Mouse (Mus musculus) ES-CJ7 (cell line): Measurements from ENCODE around the gene Foxr1.

Experiments
- DNase-seq: peaks from one replicate; pipeline ENCODE4 v3.0.0; 2011; ENCODE audit warnings: low read depth, low spot score

Foxr1 gene

GRCm38 (mm10) chr9:44440961-44441360, at the start of gene Foxr1:
Gene Foxr1, minus strand, starts transcription at chr9:44441136.
- DNase-seq = peak; percentile 81

GRCm38 (mm10) chr9:44490086-44490967, 49.4 kb upstream of the Foxr1 start:
- DNase-seq = peak; percentile 70

GRCm38 (mm10) chr9:44489651-44490085, 48.7 kb upstream of the Foxr1 start:
- DNase-seq = no peak

- no peak for DNase-seq
These were observed 48.0 kb upstream of the Foxr1 start for GRCm38 (mm10) chr9:44488855-44489381.

GRCm38 (mm10) chr9:44488416-44488815, 47.5 kb upstream of the Foxr1 start:
- no peak for DNase-seq

GRCm38 (mm10) chr9:44487441-44487840, 46.5 kb upstream of the Foxr1 start:
- DNase-seq = no peak

- no peak for DNase-seq
These were observed 45.9 kb upstream of the Foxr1 start for GRCm38 (mm10) chr9:44486741-44487421.

- no peak for DNase-seq
These were observed 45.4 kb upstream of the Foxr1 start for GRCm38 (mm10) chr9:44486335-44486734.

GRCm38 (mm10) chr9:44485516-44486161, 44.7 kb upstream of the Foxr1 start:
- DNase-seq = no peak

GRCm38 (mm10) chr9:44485105-44485515, 44.2 kb upstream of the Foxr1 start:
- no peak for DNase-seq

GRCm38 (mm10) chr9:44484311-44485104, 43.6 kb upstream of the Foxr1 start:
- DNase-seq = no peak

GRCm38 (mm10) chr9:44483510-44484044, 42.6 kb upstream of the Foxr1 start:
- peak; percentile 93 for DNase-seq

GRCm38 (mm10) chr9:44483041-44483509, 42.1 kb upstream of the Foxr1 start:
- no peak for DNase-seq

GRCm38 (mm10) chr9:44482552-44482951, 41.6 kb upstream of the Foxr1 start, which contains the start of gene Bcl9l:
Gene Bcl9l, plus strand, starts transcription at chr9:44482825.
- DNase-seq = peak; percentile 94

- no peak for DNase-seq
These were observed 41.2 kb upstream of the Foxr1 start for GRCm38 (mm10) chr9:44482112-44482511.

- DNase-seq = peak; percentile 91
These were observed 38.9 kb upstream of the Foxr1 start for GRCm38 (mm10) chr9:44479628-44480428.

- peak; percentile 73 for DNase-seq
These were observed 38.1 kb upstream of the Foxr1 start for GRCm38 (mm10) chr9:44478959-44479605.

GRCm38 (mm10) chr9:44478229-44478921, 37.4 kb upstream of the Foxr1 start:
- peak; percentile 89 for DNase-seq
